Mouse (Mus musculus) heart, postnatal 0 days (tissue): ENCODE results near the gene Il1rn.

Experiments
- CTCF ChIP-seq: IDR thresholded peaks from 2 replicates; pipeline ENCODE4 v1.5.1; 2016; ENCODE audit warnings: antibody characterized with exemption, control low read depth, low read depth
- EP300 ChIP-seq: IDR thresholded peaks from 2 replicates; pipeline ENCODE4 v1.6.1; 2016; ENCODE audit warnings: antibody characterized with exemption, low read depth

- no peak for TF ChIP-seq EP300
- no peak for TF ChIP-seq CTCF
These were observed 14.5 kb downstream of the Il1rn start for GRCm38 (mm10) chr2:24351159-24351558.
